Mouse (Mus musculus): ENCODE measurements around the gene Sct. TPM values are rescaled to one million over a fixed set of nuclear protein-coding genes. Genes with fewer than 3 reads are reported as not detected.

The Sct gene
- polyA plus RNA-seq, 1 experiment from 2014 or later = 3.0 TPM

GRCm38 (mm10) chr7:141315974-141316373 is 37.0 kb upstream of the Sct start:
- no peak for ATAC-seq (replicated peaks; ENCODE audit: insufficient number of reproducible peaks, low FRiP score, low TSS enrichment)
- no peak overlapping the region for H3K9ac ChIP-seq (ENCODE audit: low read depth, low read length)
- no peak overlapping the region for H3K27ac ChIP-seq (ENCODE audit: low read depth, low read length)
- no peaks in the 10 kb centered on the region for H3K27me3 ChIP-seq (ENCODE audit: control insufficient read depth, insufficient read depth, low read length)
- H3K9me3 ChIP-seq (replicated peaks; ENCODE audit: control insufficient read depth, low read length) = no peaks in the 10 kb centered on the region
- WGBS (ENCODE audit: insufficient replicate concordance) = 78% methylated on average over 5 of the region's 5 CpGs
- no peak overlapping the region for H3K4me3 ChIP-seq (ENCODE audit: low read depth, low read length)
- peaks cover 39% of the 10 kb centered on the region for H3K36me3 ChIP-seq (ENCODE audit: control insufficient read depth, insufficient read depth, low read length)
- H3K4me1 ChIP-seq (ENCODE audit: control insufficient read depth, insufficient read depth, low read length) = no peaks in the 10 kb centered on the region
- no peak overlapping the region for H3K4me2 ChIP-seq

- Histone ChIP-seq H3K27me3 (ENCODE audit: control insufficient read depth, insufficient read depth, low read length) (no peaks in the 10 kb centered on the region), H3K27ac (ENCODE audit: low read depth, low read length) (no peak overlapping the region), H3K36me3 (ENCODE audit: control insufficient read depth, insufficient read depth, low read length) (peaks cover 40% of the 10 kb centered on the region), H3K4me3 (ENCODE audit: low read depth, low read length) (no peak overlapping the region), H3K4me1 (ENCODE audit: control insufficient read depth, insufficient read depth, low read length) (no peaks in the 10 kb centered on the region), H3K9ac (ENCODE audit: low read depth, low read length) (no peak overlapping the region), H3K4me2 (no peak overlapping the region), H3K9me3 (replicated peaks; ENCODE audit: control insufficient read depth, low read length) (no peaks in the 10 kb centered on the region)
- 80% methylated on average over 8 of the region's 8 CpGs for WGBS (ENCODE audit: insufficient replicate concordance)
- ATAC-seq (replicated peaks; ENCODE audit: insufficient number of reproducible peaks, low FRiP score, low TSS enrichment) = no peak
Observed at GRCm38 (mm10) chr7:141315076-141315475, 36.1 kb upstream of the Sct start.

GRCm38 (mm10) chr7:141314416-141314815 is 35.5 kb upstream of the Sct start:
- Histone ChIP-seq H3K4me3 (ENCODE audit: low read depth, low read length) (no peak overlapping the region), H3K27ac (ENCODE audit: low read depth, low read length) (no peak overlapping the region), H3K4me2 (no peak overlapping the region), H3K9me3 (replicated peaks; ENCODE audit: control insufficient read depth, low read length) (no peaks in the 10 kb centered on the region), H3K9ac (ENCODE audit: low read depth, low read length) (no peak overlapping the region), H3K36me3 (ENCODE audit: control insufficient read depth, insufficient read depth, low read length) (peaks cover 43% of the 10 kb centered on the region), H3K4me1 (ENCODE audit: control insufficient read depth, insufficient read depth, low read length) (no peaks in the 10 kb centered on the region), H3K27me3 (ENCODE audit: control insufficient read depth, insufficient read depth, low read length) (no peaks in the 10 kb centered on the region)
- ATAC-seq (replicated peaks; ENCODE audit: insufficient number of reproducible peaks, low FRiP score, low TSS enrichment) = no peak
- 87% methylated on average over 2 of the region's 2 CpGs for WGBS (ENCODE audit: insufficient replicate concordance)

- peaks cover 24% of the 10 kb centered on the region; the same call in 1 of the 2 replicates for H3K36me3 ChIP-seq (ENCODE audit: control insufficient read depth, insufficient read depth, low read length)
- no peak for ATAC-seq (replicated peaks; ENCODE audit: insufficient number of reproducible peaks, low FRiP score, low TSS enrichment)
- H3K4me3 ChIP-seq (ENCODE audit: low read depth, low read length) = no peak overlapping the region
- H3K9me3 ChIP-seq (replicated peaks; ENCODE audit: control insufficient read depth, low read length) = no peaks in the 10 kb centered on the region
- H3K27me3 ChIP-seq (ENCODE audit: control insufficient read depth, insufficient read depth, low read length) = no peaks in the 10 kb centered on the region
- H3K9ac ChIP-seq (ENCODE audit: low read depth, low read length) = no peak overlapping the region
- H3K4me1 ChIP-seq (ENCODE audit: control insufficient read depth, insufficient read depth, low read length) = no peaks in the 10 kb centered on the region
- H3K27ac ChIP-seq (ENCODE audit: low read depth, low read length) = no peak overlapping the region
- H3K4me2 ChIP-seq = no peak overlapping the region
- WGBS (ENCODE audit: insufficient replicate concordance) = 87% methylated on average over 4 of the region's 4 CpGs
Observed at GRCm38 (mm10) chr7:141304537-141304936, 25.6 kb upstream of the Sct start.

GRCm38 (mm10) chr7:141302702-141303268 is 23.9 kb upstream of the Sct start:
- peaks cover 22% of the 10 kb centered on the region; the same call in 1 of the 2 replicates for H3K36me3 ChIP-seq (ENCODE audit: control insufficient read depth, insufficient read depth, low read length)
- H3K27me3 ChIP-seq (ENCODE audit: control insufficient read depth, insufficient read depth, low read length) = no peaks in the 10 kb centered on the region
- ATAC-seq (replicated peaks; ENCODE audit: insufficient number of reproducible peaks, low FRiP score, low TSS enrichment) = no peak
- no peaks in the 10 kb centered on the region for H3K4me1 ChIP-seq (ENCODE audit: control insufficient read depth, insufficient read depth, low read length)
- H3K4me3 ChIP-seq (ENCODE audit: low read depth, low read length) = no peak overlapping the region
- no peak overlapping the region for H3K27ac ChIP-seq (ENCODE audit: low read depth, low read length)
- no peak overlapping the region for H3K9ac ChIP-seq (ENCODE audit: low read depth, low read length)
- H3K4me2 ChIP-seq = no peak overlapping the region
- no peaks in the 10 kb centered on the region for H3K9me3 ChIP-seq (replicated peaks; ENCODE audit: control insufficient read depth, low read length)
- WGBS (ENCODE audit: insufficient replicate concordance) = 86% methylated on average over 1 of the region's 1 CpGs

GRCm38 (mm10) chr7:141301386-141301785 is 22.5 kb upstream of the Sct start:
- Histone ChIP-seq H3K4me1 (ENCODE audit: control insufficient read depth, insufficient read depth, low read length) (no peaks in the 10 kb centered on the region), H3K27me3 (ENCODE audit: control insufficient read depth, insufficient read depth, low read length) (no peaks in the 10 kb centered on the region), H3K9ac (ENCODE audit: low read depth, low read length) (no peak overlapping the region), H3K27ac (ENCODE audit: low read depth, low read length) (no peak overlapping the region), H3K36me3 (ENCODE audit: control insufficient read depth, insufficient read depth, low read length) (peaks cover 24% of the 10 kb centered on the region; the same call in 1 of the 2 replicates), H3K4me3 (ENCODE audit: low read depth, low read length) (no peak overlapping the region), H3K9me3 (replicated peaks; ENCODE audit: control insufficient read depth, low read length) (no peaks in the 10 kb centered on the region), H3K4me2 (no peak overlapping the region)
- WGBS (ENCODE audit: insufficient replicate concordance) = 95% methylated on average over 9 of the region's 9 CpGs
- no peak for ATAC-seq (replicated peaks; ENCODE audit: insufficient number of reproducible peaks, low FRiP score, low TSS enrichment)

GRCm38 (mm10) chr7:141299175-141299574 is 20.2 kb upstream of the Sct start:
- no peaks in the 10 kb centered on the region for H3K9me3 ChIP-seq (replicated peaks; ENCODE audit: control insufficient read depth, low read length)
- ATAC-seq (replicated peaks; ENCODE audit: insufficient number of reproducible peaks, low FRiP score, low TSS enrichment) = no peak
- H3K4me2 ChIP-seq = no peak overlapping the region
- peaks cover 7% of the 10 kb centered on the region for H3K4me1 ChIP-seq (ENCODE audit: control insufficient read depth, insufficient read depth, low read length)
- peaks cover 18% of the 10 kb centered on the region for H3K27me3 ChIP-seq (ENCODE audit: control insufficient read depth, insufficient read depth, low read length)
- no peak overlapping the region for H3K27ac ChIP-seq (ENCODE audit: low read depth, low read length)
- no peak overlapping the region for H3K9ac ChIP-seq (ENCODE audit: low read depth, low read length)
- H3K4me3 ChIP-seq (ENCODE audit: low read depth, low read length) = no peak overlapping the region
- WGBS (ENCODE audit: insufficient replicate concordance) = 93% methylated on average over 8 of the region's 8 CpGs
- H3K36me3 ChIP-seq (ENCODE audit: control insufficient read depth, insufficient read depth, low read length) = peaks cover 16% of the 10 kb centered on the region; the same call in 1 of the 2 replicates

- H3K9me3 ChIP-seq (replicated peaks; ENCODE audit: control insufficient read depth, low read length) = no peaks in the 10 kb centered on the region
- no peak overlapping the region for H3K27ac ChIP-seq (ENCODE audit: low read depth, low read length)
- 82% methylated on average over 3 of the region's 3 CpGs for WGBS (ENCODE audit: insufficient replicate concordance)
- H3K4me2 ChIP-seq = no peak overlapping the region
- no peak overlapping the region for H3K9ac ChIP-seq (ENCODE audit: low read depth, low read length)
- H3K27me3 ChIP-seq (ENCODE audit: control insufficient read depth, insufficient read depth, low read length) = peaks cover 29% of the 10 kb centered on the region
- no peak overlapping the region for H3K4me3 ChIP-seq (ENCODE audit: low read depth, low read length)
- H3K4me1 ChIP-seq (ENCODE audit: control insufficient read depth, insufficient read depth, low read length) = peaks cover 16% of the 10 kb centered on the region
- H3K36me3 ChIP-seq (ENCODE audit: control insufficient read depth, insufficient read depth, low read length) = peaks cover 16% of the 10 kb centered on the region; the same call in 1 of the 2 replicates
- ATAC-seq (replicated peaks; ENCODE audit: insufficient number of reproducible peaks, low FRiP score, low TSS enrichment) = no peak
Observed at GRCm38 (mm10) chr7:141297926-141298650, 19.2 kb upstream of the Sct start.

GRCm38 (mm10) chr7:141294479-141294878 is 15.5 kb upstream of the Sct start:
- peaks cover 58% of the 10 kb centered on the region for H3K27me3 ChIP-seq (ENCODE audit: control insufficient read depth, insufficient read depth, low read length)
- 8% methylated on average over 21 of the region's 22 CpGs for WGBS (ENCODE audit: insufficient replicate concordance)
- no peak overlapping the region for H3K27ac ChIP-seq (ENCODE audit: low read depth, low read length)
- peak overlapping the region; percentile 73 for H3K4me2 ChIP-seq
- peaks cover 22% of the 10 kb centered on the region for H3K4me1 ChIP-seq (ENCODE audit: control insufficient read depth, insufficient read depth, low read length)
- H3K9ac ChIP-seq (ENCODE audit: low read depth, low read length) = no peak overlapping the region
- peak overlapping the region; percentile 32 for H3K4me3 ChIP-seq (ENCODE audit: low read depth, low read length)
- no peak for ATAC-seq (replicated peaks; ENCODE audit: insufficient number of reproducible peaks, low FRiP score, low TSS enrichment)
- H3K9me3 ChIP-seq (replicated peaks; ENCODE audit: control insufficient read depth, low read length) = no peaks in the 10 kb centered on the region
- peaks cover 7% of the 10 kb centered on the region; the same call in 1 of the 2 replicates for H3K36me3 ChIP-seq (ENCODE audit: control insufficient read depth, insufficient read depth, low read length)

All from heart, embryonic 11.5 days (tissue).